Mouse (Mus musculus) cortical plate, adult 2 months (tissue): ENCODE data around the gene Ampd3.

Experiments used
- CTCF ChIP-seq: fragments of 200-500 bp; IDR thresholded peaks from 2 replicates; pipeline ENCODE4 v1.5.1; 2011; ENCODE audit warnings: mild to moderate bottlenecking, control low read depth, low read length; ENCODE audit not compliant: insufficient read depth; ENCODE audit errors: extremely low read depth
- POLR2A ChIP-seq: fragments of 200-500 bp; IDR thresholded peaks from 2 replicates; pipeline ENCODE4 v1.6.1; 2011; ENCODE audit warnings: mild to moderate bottlenecking, low read length, control low read depth; ENCODE audit not compliant: insufficient read depth; ENCODE audit errors: extremely low read depth

- TF ChIP-seq CTCF, result no peak
- TF ChIP-seq POLR2A, result no peak
Observed at GRCm38 (mm10) chr7:110840332-110840731, 72.3 kb downstream of the Ampd3 start.
